In genomic region chr1:194619353-194620244, GRCm38 (mm10) we compare ENCODE assay signal across 8 mouse cellular contexts. TPM values are rescaled to one million over a fixed set of nuclear protein-coding genes. Genes with fewer than 3 reads are reported as not detected.
DNase-seq lines count a peak whose midpoint lies in the region; ATAC-seq lines count a peak whose summit lies in the region.

No protein-coding gene starts in this region.

- under 1% methylated on average over 62 of the region's 62 CpGs for WGBS in heart, embryonic 13.5 days
- WGBS in liver, embryonic 11.5 days = under 1% methylated on average over 62 of the region's 62 CpGs
- under 1% methylated on average over 62 of the region's 62 CpGs for WGBS in stomach, embryonic 15.5 days

- H3K4me1 ChIP-seq in heart, embryonic 13.5 days = peaks cover 46% of the 10 kb centered on the region
- H3K4me1 ChIP-seq in liver, embryonic 11.5 days (replicated peaks; ENCODE audit: control insufficient read depth, insufficient read depth, low read length) = peaks cover 32% of the 10 kb centered on the region; the same call in 1 of the 2 replicates
- H3K4me1 ChIP-seq in stomach, embryonic 15.5 days = peaks cover 24% of the 10 kb centered on the region; the same call in 1 of the 2 replicates

- DNase-seq in CD4-positive, CD25-positive, alpha-beta regulatory T cell, adult 2 months (ENCODE audit: low read depth, low spot score) = peak; percentile 2
- DNase-seq in fibroblast of lung, adult 2 months (ENCODE audit: low read depth) = peak; percentile 52
- DNase-seq in kidney, postnatal 10 days = peak; percentile 93
- DNase-seq in liver, embryonic 11.5 days (ENCODE audit: low spot score) = peak; percentile 87
- peak; percentile 86 for DNase-seq in neural tube, embryonic 10.5 days (ENCODE audit: extremely low spot score, low spot score)

- H3K27me3 ChIP-seq in heart, embryonic 13.5 days (replicated peaks) = no peaks in the 10 kb centered on the region
- no peaks in the 10 kb centered on the region for H3K27me3 ChIP-seq in liver, embryonic 11.5 days (replicated peaks; ENCODE audit: control insufficient read depth, insufficient read depth, low read length)
- no peaks in the 10 kb centered on the region for H3K27me3 ChIP-seq in stomach, embryonic 15.5 days (replicated peaks)

- no peak for ATAC-seq in CD4-positive, CD25-positive, alpha-beta regulatory T cell, adult 4 months
- ATAC-seq in heart, embryonic 13.5 days (ENCODE audit: extremely low read depth, insufficient number of reproducible peaks, low FRiP score, low TSS enrichment) = peak; percentile 80
- peak; percentile 93 for ATAC-seq in liver, embryonic 11.5 days (replicated peaks; ENCODE audit: low FRiP score)
- peak; percentile 93 for ATAC-seq in stomach, embryonic 15.5 days (ENCODE audit: insufficient read depth, low FRiP score, low read depth)

- H3K36me3 ChIP-seq in heart, embryonic 13.5 days = no peaks in the 10 kb centered on the region
- H3K36me3 ChIP-seq in liver, embryonic 11.5 days (ENCODE audit: control insufficient read depth, insufficient read depth, low read length) = no peaks in the 10 kb centered on the region
- H3K36me3 ChIP-seq in stomach, embryonic 15.5 days = no peaks in the 10 kb centered on the region

- peak overlapping the region; percentile 96 for H3K9ac ChIP-seq in heart, embryonic 13.5 days
- peak overlapping the region; percentile 63 for H3K9ac ChIP-seq in liver, embryonic 11.5 days (ENCODE audit: low read depth, low read length)
- peak overlapping the region; percentile 74 for H3K9ac ChIP-seq in stomach, embryonic 15.5 days

- H3K27ac ChIP-seq in heart, embryonic 13.5 days (replicated peaks) = peak overlapping the region; percentile 90
- H3K27ac ChIP-seq in liver, embryonic 11.5 days (ENCODE audit: low read depth, low read length) = 0 out of 2 replicates have a peak overlapping the region, but pooled peaks have one; percentile 33
- peak overlapping the region; percentile 82 for H3K27ac ChIP-seq in stomach, embryonic 15.5 days

- H3K4me2 ChIP-seq in heart, embryonic 13.5 days = peak overlapping the region; percentile 94
- H3K4me2 ChIP-seq in liver, embryonic 11.5 days = peak overlapping the region; percentile 99
- peak overlapping the region; percentile 97 for H3K4me2 ChIP-seq in stomach, embryonic 15.5 days

- H3K4me3 ChIP-seq in heart, embryonic 13.5 days = peak overlapping the region; percentile 94
- peak overlapping the region; percentile 80 for H3K4me3 ChIP-seq in liver, embryonic 11.5 days (ENCODE audit: low read depth, low read length)
- peak overlapping the region; percentile 74 for H3K4me3 ChIP-seq in stomach, embryonic 15.5 days (replicated peaks)

- H3K9me3 ChIP-seq in heart, embryonic 13.5 days = no peaks in the 10 kb centered on the region
- no peaks in the 10 kb centered on the region for H3K9me3 ChIP-seq in liver, embryonic 11.5 days (ENCODE audit: control insufficient read depth, low read length)
- H3K9me3 ChIP-seq in stomach, embryonic 15.5 days = no peaks in the 10 kb centered on the region

RNA-seq across cellular contexts. Expression of gene Plxna2, which starts 1.6 kb away (rescaled TPM):
- not detected for polyA plus RNA-seq in CD4-positive, CD25-positive, alpha-beta regulatory T cell, adult 4 months (2017; shearing (Covaris generic))
- polyA plus RNA-seq in heart, embryonic 13.5 days (2015; fragmentation: Nextera tagmentation; extraction: Ambion mirVana) = 6.0 and 6.3 TPM in 2 replicates
- 4.8 and 4.9 TPM in 2 replicates for polyA plus RNA-seq in liver, embryonic 11.5 days (2014; fragmentation: Nextera tagmentation; extraction: Ambion mirVana)
- 6.6 and 8.3 TPM in 2 replicates for polyA plus RNA-seq in stomach, embryonic 15.5 days (2015; fragmentation: Nextera tagmentation; extraction: Ambion mirVana)

Comparison
In these comparisons a context has a peak if more than half of its experiments do, and no peak if none do; other contexts are left out.
1. DNase-seq: peak in every context shown above with its lines; median percentile 93 in kidney, postnatal 10 days; 87 in liver, embryonic 11.5 days; 86 in neural tube, embryonic 10.5 days; 52 in fibroblast of lung, adult 2 months; 2 in CD4-positive, CD25-positive, alpha-beta regulatory T cell, adult 2 months.
2. H3K27ac ChIP-seq: peak in every context shown above with its lines; median percentile 90 in heart, embryonic 13.5 days; 82 in stomach, embryonic 15.5 days; 33 in liver, embryonic 11.5 days.